Mouse (Mus musculus): Measurements from ENCODE around the gene Cntfr. TPM values are rescaled to one million over a fixed set of nuclear protein-coding genes. Genes with fewer than 3 reads are reported as not detected.
A peak's percentile ranks its signal among the peaks of the same experiment; 100 is the strongest.

Gene Cntfr
- polyA plus RNA-seq, 1 experiment from 2014 or later, result 1.1 TPM

DNA sequence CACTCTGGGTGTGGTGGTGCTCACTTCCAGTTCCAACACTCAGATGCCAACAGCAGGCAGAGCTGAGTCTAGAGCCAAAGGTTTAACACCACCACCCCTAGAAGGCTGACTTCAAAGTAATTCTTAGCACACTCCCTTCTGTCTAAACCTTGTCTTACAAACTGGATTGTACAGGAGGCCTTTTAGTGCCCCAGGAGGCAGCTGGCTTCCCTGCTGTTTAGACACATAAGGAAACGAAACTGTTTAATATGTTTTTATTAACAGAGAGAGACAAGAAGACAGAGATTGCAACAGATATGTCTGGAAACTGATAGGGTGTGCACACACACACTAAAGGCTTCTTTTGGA is 41.3 kb upstream of the Cntfr start:
- 65% methylated on average over 1 of the region's 1 CpGs for WGBS
- no peak overlapping the region for H3K4me2 ChIP-seq (replicated peaks; ENCODE audit: low read depth, low read length)
- H3K4me3 ChIP-seq (ENCODE audit: low read depth, low read length), result no peak overlapping the region
- DNase-seq (ENCODE audit: low spot score) (peak; percentile 31), ATAC-seq (no peak)
- H3K9ac ChIP-seq (replicated peaks; ENCODE audit: low read depth), result no peak overlapping the region
- H3K9me3 ChIP-seq (ENCODE audit: low read length), result no peaks in the 10 kb centered on the region
- H3K27me3 ChIP-seq (replicated peaks; ENCODE audit: insufficient read depth, low read length), result peaks cover under 1% of the 10 kb centered on the region; the same call in 1 of the 2 replicates
- no peaks in the 10 kb centered on the region for H3K36me3 ChIP-seq (ENCODE audit: insufficient read depth, low read length)
- TF ChIP-seq CTCF (IDR thresholded peaks at IDR 0.05), result no peak
- TF ChIP-seq EP300 (IDR thresholded peaks at IDR 0.05), result no peak
- H3K27ac ChIP-seq (ENCODE audit: low read length), result no peak overlapping the region
- H3K4me1 ChIP-seq (ENCODE audit: insufficient read depth, low read depth, low read length), result peaks cover 7% of the 10 kb centered on the region; the same call in 1 of the 2 replicates

GRCm38 (mm10) chr4:41737602-41738255 is 40.8 kb upstream of the Cntfr start:
- TF ChIP-seq CTCF (IDR thresholded peaks at IDR 0.05), result peak; percentile 89
- no peak for TF ChIP-seq EP300 (IDR thresholded peaks at IDR 0.05)
- Histone ChIP-seq H3K27me3 (replicated peaks; ENCODE audit: insufficient read depth, low read length) (peaks cover 6% of the 10 kb centered on the region; the same call in 1 of the 2 replicates), H3K36me3 (ENCODE audit: insufficient read depth, low read length) (no peaks in the 10 kb centered on the region), H3K4me1 (ENCODE audit: insufficient read depth, low read depth, low read length) (peaks cover 7% of the 10 kb centered on the region; the same call in 1 of the 2 replicates), H3K9ac (replicated peaks; ENCODE audit: low read depth) (no peak overlapping the region), H3K4me3 (ENCODE audit: low read depth, low read length) (no peak overlapping the region), H3K9me3 (ENCODE audit: low read length) (no peaks in the 10 kb centered on the region), H3K4me2 (replicated peaks; ENCODE audit: low read depth, low read length) (no peak overlapping the region), H3K27ac (ENCODE audit: low read length) (no peak overlapping the region)
- ATAC-seq (peak; percentile 47), DNase-seq (ENCODE audit: low spot score) (peak; percentile 86)
- 31% methylated on average over 8 of the region's 8 CpGs for WGBS

DNA sequence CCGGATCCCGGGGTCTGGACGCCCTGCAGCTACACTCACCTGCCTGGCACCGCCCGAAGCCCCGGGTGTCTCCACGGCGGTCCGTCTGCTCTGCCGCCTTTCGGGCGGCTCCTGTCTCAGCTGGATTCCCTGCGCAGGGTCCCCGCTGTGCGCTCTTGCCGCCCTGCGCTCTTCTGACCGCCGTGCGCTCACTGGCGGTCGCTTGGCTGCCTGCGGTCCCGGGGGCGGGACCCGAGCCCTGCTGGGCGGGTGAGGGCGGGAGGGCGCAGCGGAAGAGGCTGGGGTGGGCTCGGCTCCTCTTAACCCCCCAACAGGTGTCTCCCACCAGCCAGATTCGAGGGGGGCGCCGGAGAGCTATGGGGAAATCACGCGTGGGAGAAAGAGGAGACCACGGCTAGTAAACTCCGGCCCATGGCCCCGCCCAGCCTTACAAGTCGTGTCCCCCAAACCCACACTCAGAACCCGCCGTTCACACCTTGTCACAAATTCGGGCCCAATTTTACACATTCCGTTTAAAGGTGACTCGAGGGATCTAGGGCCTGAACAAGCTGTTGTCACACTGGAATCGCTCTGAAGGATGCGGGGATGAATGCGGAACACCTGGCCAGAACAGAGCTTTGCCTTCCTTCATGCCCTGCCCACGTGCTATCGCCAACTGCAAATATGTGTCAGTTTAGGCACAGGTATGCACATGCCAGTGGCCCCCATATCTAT is 34.3 kb upstream of the Cntfr start, which contains the start of gene Arid3c:
TSS of gene Arid3c (minus strand) at position 91 of the 714 bp plus-strand sequence.
- DNase-seq (ENCODE audit: low spot score), result peak; percentile 6
- no peaks in the 10 kb centered on the region for H3K9me3 ChIP-seq (ENCODE audit: low read length)
- H3K27me3 ChIP-seq (replicated peaks; ENCODE audit: insufficient read depth, low read length), result peaks cover 53% of the 10 kb centered on the region
- H3K4me1 ChIP-seq (ENCODE audit: insufficient read depth, low read depth, low read length), result no peaks in the 10 kb centered on the region
- H3K36me3 ChIP-seq (ENCODE audit: insufficient read depth, low read length), result no peaks in the 10 kb centered on the region
- no peak within 1 kb of the TSS for H3K9ac ChIP-seq (replicated peaks; ENCODE audit: low read depth)
- no peak for ATAC-seq
- H3K4me2 ChIP-seq (replicated peaks; ENCODE audit: low read depth, low read length), result peak within 1 kb of the TSS; percentile 51
- WGBS, result under 1% methylated on average over 49 of the region's 50 CpGs
- peak within 1 kb of the TSS; percentile 19; the same call in 1 of the 2 replicates for H3K4me3 ChIP-seq (ENCODE audit: low read depth, low read length)
- no peak for TF ChIP-seq CTCF (IDR thresholded peaks at IDR 0.05)
- TF ChIP-seq EP300 (IDR thresholded peaks at IDR 0.05), result no peak
- no peak within 1 kb of the TSS for H3K27ac ChIP-seq (ENCODE audit: low read length)

DNA sequence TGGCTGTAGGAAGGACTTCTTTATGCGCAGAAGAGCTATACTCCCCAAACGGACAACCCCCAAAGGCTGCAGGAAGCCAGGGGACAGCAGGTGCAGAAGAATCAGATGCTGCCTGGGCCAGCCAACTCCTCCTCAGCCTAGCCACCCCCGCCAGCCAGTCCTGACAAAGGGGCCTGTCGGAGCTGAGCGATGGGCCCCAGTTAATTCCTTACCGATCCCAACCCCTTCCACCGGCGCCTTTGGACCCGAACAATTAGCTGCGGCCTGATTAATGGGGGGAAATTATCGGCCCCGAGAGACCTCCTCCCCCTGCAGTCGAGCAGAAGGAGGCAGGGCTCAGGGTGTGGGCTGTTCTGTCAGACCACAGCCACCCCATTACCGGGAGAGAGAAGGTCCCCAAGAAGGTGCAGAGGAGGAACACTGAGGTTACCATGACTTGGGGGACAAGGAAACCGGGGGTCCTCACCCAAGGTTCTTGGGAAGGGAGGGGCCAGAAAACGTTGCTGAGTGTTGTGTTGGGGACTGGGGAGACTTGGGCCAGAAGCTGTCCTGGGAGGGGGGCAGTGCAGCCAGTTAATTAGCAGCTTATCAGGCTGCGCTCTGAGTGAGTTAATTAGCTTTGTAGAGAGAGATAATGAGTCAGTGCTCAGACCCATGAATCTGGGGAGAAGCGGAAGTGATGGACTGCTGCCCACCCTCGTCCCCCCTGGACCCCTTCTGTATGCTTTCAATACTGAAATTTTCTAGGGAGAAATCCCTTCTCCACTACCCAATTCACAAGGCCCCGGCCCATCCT is 30.1 kb upstream of the Cntfr start:
- Histone ChIP-seq H3K27me3 (replicated peaks; ENCODE audit: insufficient read depth, low read length) (peaks cover 70% of the 10 kb centered on the region), H3K4me2 (replicated peaks; ENCODE audit: low read depth, low read length) (no peak overlapping the region), H3K27ac (ENCODE audit: low read length) (no peak overlapping the region), H3K9me3 (ENCODE audit: low read length) (no peaks in the 10 kb centered on the region), H3K4me1 (ENCODE audit: insufficient read depth, low read depth, low read length) (no peaks in the 10 kb centered on the region; the same call in 1 of the 2 replicates), H3K4me3 (ENCODE audit: low read depth, low read length) (no peak overlapping the region), H3K9ac (replicated peaks; ENCODE audit: low read depth) (no peak overlapping the region), H3K36me3 (ENCODE audit: insufficient read depth, low read length) (no peaks in the 10 kb centered on the region)
- no peak for DNase-seq (ENCODE audit: low spot score)
- WGBS, result 20% methylated on average over 20 of the region's 20 CpGs
- ATAC-seq, result no peak
- TF ChIP-seq EP300 (IDR thresholded peaks at IDR 0.05), result no peak

DNA sequence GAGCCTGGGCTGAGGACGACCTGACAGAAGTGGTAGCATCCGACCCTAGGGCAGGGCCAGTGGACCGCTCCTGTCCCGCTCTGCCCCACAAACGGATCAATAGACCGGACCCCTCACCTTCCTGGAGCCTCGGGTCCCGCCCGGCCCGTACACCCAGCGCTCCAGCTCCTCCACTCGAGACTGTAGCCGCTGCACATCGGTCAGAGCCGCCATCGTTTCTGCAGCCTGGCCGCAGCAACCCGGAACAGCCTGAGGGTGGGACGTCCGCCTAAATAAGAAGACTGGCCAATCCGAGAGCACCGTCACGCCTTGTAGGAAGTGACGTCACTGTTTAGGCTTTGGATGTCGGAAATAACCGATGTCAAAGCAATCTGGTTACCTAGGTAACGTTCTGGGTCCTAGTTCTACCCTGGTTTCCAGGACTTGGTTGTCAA is 26.0 kb upstream of the Cntfr start, which contains the start of gene Dctn3:
TSS of gene Dctn3 (minus strand) at position 253 of the 434 bp plus-strand sequence.
- no peak within 1 kb of the TSS for H3K27ac ChIP-seq (ENCODE audit: low read length)
- H3K36me3 ChIP-seq (ENCODE audit: insufficient read depth, low read length), result peaks cover 20% of the 10 kb centered on the region
- H3K4me3 ChIP-seq (ENCODE audit: low read depth, low read length), result peak within 1 kb of the TSS; percentile 85
- H3K9me3 ChIP-seq (ENCODE audit: low read length), result no peaks in the 10 kb centered on the region
- TF ChIP-seq EP300 (IDR thresholded peaks at IDR 0.05) (no peak), CTCF (IDR thresholded peaks at IDR 0.05) (no peak)
- WGBS, result under 1% methylated on average over 27 of the region's 27 CpGs
- H3K9ac ChIP-seq (replicated peaks; ENCODE audit: low read depth), result peak within 1 kb of the TSS; percentile 76
- peak; percentile 99 for DNase-seq (ENCODE audit: low spot score)
- ATAC-seq, result peak; percentile 99
- peaks cover 43% of the 10 kb centered on the region for H3K27me3 ChIP-seq (replicated peaks; ENCODE audit: insufficient read depth, low read length)
- H3K4me2 ChIP-seq (replicated peaks; ENCODE audit: low read depth, low read length), result peak within 1 kb of the TSS; percentile 76
- no peaks in the 10 kb centered on the region; the same call in 1 of the 2 replicates for H3K4me1 ChIP-seq (ENCODE audit: insufficient read depth, low read depth, low read length)

- H3K4me1 ChIP-seq (ENCODE audit: insufficient read depth, low read depth, low read length), result peaks cover 11% of the 10 kb centered on the region; the same call in 1 of the 2 replicates
- no peak for TF ChIP-seq CTCF (IDR thresholded peaks at IDR 0.05)
- no peak for TF ChIP-seq EP300 (IDR thresholded peaks at IDR 0.05)
- H3K27ac ChIP-seq (ENCODE audit: low read length), result no peak overlapping the region
- H3K4me2 ChIP-seq (replicated peaks; ENCODE audit: low read depth, low read length), result no peak overlapping the region
- H3K27me3 ChIP-seq (replicated peaks; ENCODE audit: insufficient read depth, low read length), result no peaks in the 10 kb centered on the region
- no peak overlapping the region for H3K4me3 ChIP-seq (ENCODE audit: low read depth, low read length)
- ATAC-seq (no peak), DNase-seq (ENCODE audit: low spot score) (no peak)
- peaks cover 24% of the 10 kb centered on the region for H3K36me3 ChIP-seq (ENCODE audit: insufficient read depth, low read length)
- H3K9me3 ChIP-seq (ENCODE audit: low read length), result no peaks in the 10 kb centered on the region
- 70% methylated on average over 6 of the region's 6 CpGs for WGBS
- no peak overlapping the region for H3K9ac ChIP-seq (replicated peaks; ENCODE audit: low read depth)
These were observed 19.9 kb upstream of the Cntfr start for GRCm38 (mm10) chr4:41716834-41717233.
